Mouse (Mus musculus): Measurements from ENCODE around the gene Lin7a.

- TF ChIP-seq CTCF (IDR thresholded peaks at IDR 0.05; ENCODE audit: low read depth, low read length) = no peak
- no peak for TF ChIP-seq POLR2A (IDR thresholded peaks at IDR 0.05; ENCODE audit: borderline replicate concordance, low read depth, low read length)
Measured at GRCm38 (mm10) chr10:107252503-107252815, 19.0 kb upstream of the Lin7a start.

Measured in bone marrow macrophage, adult 2 months (primary cell).